Mouse (Mus musculus): ENCODE results near the gene Rsrc1. TPM values are rescaled to one million over a fixed set of nuclear protein-coding genes. Genes with fewer than 3 reads are reported as not detected.
"Not testable (repeated sequence)": the region's sequence is repeated elsewhere in the genome, so short reads cannot be mapped to it uniquely, and the experiment has no call there.

Gene Rsrc1
- polyA plus RNA-seq, 1 experiment from 2014 or later = 30.8 TPM

- H3K36me3 ChIP-seq (ENCODE audit: control insufficient read depth, insufficient read depth, low read length); H3K4me1 ChIP-seq (replicated peaks; ENCODE audit: control insufficient read depth, insufficient read depth, low read length); H3K4me3 ChIP-seq (ENCODE audit: low read length); H3K9me3 ChIP-seq (ENCODE audit: control insufficient read depth, low read length); ATAC-seq (ENCODE audit: low read depth); H3K27me3 ChIP-seq (ENCODE audit: control insufficient read depth, insufficient read depth, low read depth, low read length); H3K9ac ChIP-seq (ENCODE audit: low read length); H3K27ac ChIP-seq (ENCODE audit: low read length); H3K4me2 ChIP-seq (ENCODE audit: low read depth, low read length): not testable (repeated sequence)
These were observed 92.5 kb downstream of the Rsrc1 start for GRCm38 (mm10) chr3:67073653-67074052.

- H3K9me3 ChIP-seq (ENCODE audit: control insufficient read depth, low read length) = peaks cover 3% of the 10 kb centered on the region
- peaks cover 3% of the 10 kb centered on the region; the same call in 1 of the 2 replicates for H3K36me3 ChIP-seq (ENCODE audit: control insufficient read depth, insufficient read depth, low read length)
- 86% methylated on average over 2 of the region's 2 CpGs for WGBS
- H3K4me2 ChIP-seq (ENCODE audit: low read depth, low read length) = no peak overlapping the region
- no peak overlapping the region for H3K4me3 ChIP-seq (ENCODE audit: low read length)
- H3K9ac ChIP-seq (ENCODE audit: low read length) = no peak overlapping the region
- H3K27me3 ChIP-seq (ENCODE audit: control insufficient read depth, insufficient read depth, low read depth, low read length) = no peaks in the 10 kb centered on the region
- H3K27ac ChIP-seq (ENCODE audit: low read length) = no peak overlapping the region
- H3K4me1 ChIP-seq (replicated peaks; ENCODE audit: control insufficient read depth, insufficient read depth, low read length) = no peaks in the 10 kb centered on the region
- ATAC-seq (ENCODE audit: low read depth) = no peak
These were observed 94.3 kb downstream of the Rsrc1 start for GRCm38 (mm10) chr3:67075484-67075883.

DNA sequence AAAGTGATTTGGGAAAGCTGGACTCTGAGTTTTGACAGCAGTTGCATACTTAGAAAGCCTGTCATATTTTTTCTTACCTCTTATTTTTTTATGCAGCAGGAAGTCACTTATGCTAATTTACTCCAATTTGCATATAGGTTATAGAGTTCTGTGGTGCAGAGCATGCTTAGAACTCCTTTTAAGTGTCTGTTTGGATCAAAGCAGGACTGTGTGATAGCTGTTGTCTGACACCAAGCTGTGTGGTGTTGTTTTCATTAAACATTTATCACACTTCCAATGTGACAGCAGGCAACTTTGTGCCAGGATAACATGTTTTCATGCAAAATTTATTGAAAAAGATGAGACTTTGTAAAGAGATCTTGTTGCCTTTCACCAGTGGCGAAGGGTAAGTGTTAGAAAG, 103.6 kb downstream of the Rsrc1 start:
- H3K9me3 ChIP-seq (ENCODE audit: control insufficient read depth, low read length) = no peaks in the 10 kb centered on the region; the same call in 1 of the 2 replicates
- H3K4me1 ChIP-seq (replicated peaks; ENCODE audit: control insufficient read depth, insufficient read depth, low read length) = no peaks in the 10 kb centered on the region
- no peaks in the 10 kb centered on the region for H3K36me3 ChIP-seq (ENCODE audit: control insufficient read depth, insufficient read depth, low read length)
- no peaks in the 10 kb centered on the region for H3K27me3 ChIP-seq (ENCODE audit: control insufficient read depth, insufficient read depth, low read depth, low read length)
- H3K27ac ChIP-seq (ENCODE audit: low read length) = no peak overlapping the region
- H3K4me3 ChIP-seq (ENCODE audit: low read length) = no peak overlapping the region
- H3K4me2 ChIP-seq (ENCODE audit: low read depth, low read length) = no peak overlapping the region
- WGBS = 90% methylated on average over 1 of the region's 1 CpGs
- no peak overlapping the region for H3K9ac ChIP-seq (ENCODE audit: low read length)
- ATAC-seq (ENCODE audit: low read depth) = no peak

GRCm38 (mm10) chr3:67108428-67108827, 127.2 kb downstream of the Rsrc1 start:
- no peak overlapping the region for H3K4me2 ChIP-seq (ENCODE audit: low read depth, low read length)
- H3K9ac ChIP-seq (ENCODE audit: low read length) = no peak overlapping the region
- 92% methylated on average over 3 of the region's 3 CpGs for WGBS
- H3K4me1 ChIP-seq (replicated peaks; ENCODE audit: control insufficient read depth, insufficient read depth, low read length) = no peaks in the 10 kb centered on the region
- H3K9me3 ChIP-seq (ENCODE audit: control insufficient read depth, low read length) = no peaks in the 10 kb centered on the region
- H3K27me3 ChIP-seq (ENCODE audit: control insufficient read depth, insufficient read depth, low read depth, low read length) = no peaks in the 10 kb centered on the region
- H3K4me3 ChIP-seq (ENCODE audit: low read length) = no peak overlapping the region
- H3K27ac ChIP-seq (ENCODE audit: low read length) = no peak overlapping the region
- no peaks in the 10 kb centered on the region for H3K36me3 ChIP-seq (ENCODE audit: control insufficient read depth, insufficient read depth, low read length)
- no peak for ATAC-seq (ENCODE audit: low read depth)

- H3K4me3 ChIP-seq (ENCODE audit: low read length) = no peak overlapping the region
- H3K27me3 ChIP-seq (ENCODE audit: control insufficient read depth, insufficient read depth, low read depth, low read length) = no peaks in the 10 kb centered on the region
- no peak overlapping the region for H3K4me2 ChIP-seq (ENCODE audit: low read depth, low read length)
- no peak overlapping the region for H3K9ac ChIP-seq (ENCODE audit: low read length)
- H3K36me3 ChIP-seq (ENCODE audit: control insufficient read depth, insufficient read depth, low read length) = no peaks in the 10 kb centered on the region
- H3K27ac ChIP-seq (ENCODE audit: low read length) = no peak overlapping the region
- H3K9me3 ChIP-seq (ENCODE audit: control insufficient read depth, low read length) = no peaks in the 10 kb centered on the region
- H3K4me1 ChIP-seq (replicated peaks; ENCODE audit: control insufficient read depth, insufficient read depth, low read length) = no peaks in the 10 kb centered on the region
- WGBS = 63% methylated on average over 4 of the region's 4 CpGs
- no peak for ATAC-seq (ENCODE audit: low read depth)
These were observed 135.1 kb downstream of the Rsrc1 start for GRCm38 (mm10) chr3:67116317-67116716.

GRCm38 (mm10) chr3:67132521-67132920, 151.3 kb downstream of the Rsrc1 start:
- ATAC-seq (ENCODE audit: low read depth) = no peak
- Histone ChIP-seq H3K9me3 (ENCODE audit: control insufficient read depth, low read length) (peaks cover 4% of the 10 kb centered on the region; the same call in 1 of the 2 replicates), H3K4me1 (replicated peaks; ENCODE audit: control insufficient read depth, insufficient read depth, low read length) (no peaks in the 10 kb centered on the region), H3K27ac (ENCODE audit: low read length) (no peak overlapping the region), H3K36me3 (ENCODE audit: control insufficient read depth, insufficient read depth, low read length) (no peaks in the 10 kb centered on the region), H3K4me2 (ENCODE audit: low read depth, low read length) (no peak overlapping the region), H3K9ac (ENCODE audit: low read length) (no peak overlapping the region), H3K27me3 (ENCODE audit: control insufficient read depth, insufficient read depth, low read depth, low read length) (no peaks in the 10 kb centered on the region), H3K4me3 (ENCODE audit: low read length) (no peak overlapping the region)
- 65% methylated on average over 3 of the region's 3 CpGs for WGBS

- Histone ChIP-seq H3K27me3 (ENCODE audit: control insufficient read depth, insufficient read depth, low read depth, low read length) (no peaks in the 10 kb centered on the region), H3K4me2 (ENCODE audit: low read depth, low read length) (no peak overlapping the region), H3K9me3 (ENCODE audit: control insufficient read depth, low read length) (no peaks in the 10 kb centered on the region), H3K4me1 (replicated peaks; ENCODE audit: control insufficient read depth, insufficient read depth, low read length) (no peaks in the 10 kb centered on the region), H3K27ac (ENCODE audit: low read length) (no peak overlapping the region), H3K36me3 (ENCODE audit: control insufficient read depth, insufficient read depth, low read length) (no peaks in the 10 kb centered on the region), H3K4me3 (ENCODE audit: low read length) (no peak overlapping the region), H3K9ac (ENCODE audit: low read length) (no peak overlapping the region)
- no peak for ATAC-seq (ENCODE audit: low read depth)
- 86% methylated on average over 2 of the region's 2 CpGs for WGBS
These were observed 154.7 kb downstream of the Rsrc1 start for GRCm38 (mm10) chr3:67135749-67136375.

- Histone ChIP-seq H3K4me2 (ENCODE audit: low read depth, low read length) (no peak overlapping the region), H3K27me3 (ENCODE audit: control insufficient read depth, insufficient read depth, low read depth, low read length) (no peaks in the 10 kb centered on the region), H3K9me3 (ENCODE audit: control insufficient read depth, low read length) (no peaks in the 10 kb centered on the region), H3K9ac (ENCODE audit: low read length) (no peak overlapping the region), H3K4me1 (replicated peaks; ENCODE audit: control insufficient read depth, insufficient read depth, low read length) (no peaks in the 10 kb centered on the region), H3K36me3 (ENCODE audit: control insufficient read depth, insufficient read depth, low read length) (no peaks in the 10 kb centered on the region), H3K4me3 (ENCODE audit: low read length) (no peak overlapping the region), H3K27ac (ENCODE audit: low read length) (no peak overlapping the region)
- ATAC-seq (ENCODE audit: low read depth) = no peak
- WGBS = 78% methylated on average over 2 of the region's 2 CpGs
These were observed 163.8 kb downstream of the Rsrc1 start for GRCm38 (mm10) chr3:67144952-67145351.

DNA sequence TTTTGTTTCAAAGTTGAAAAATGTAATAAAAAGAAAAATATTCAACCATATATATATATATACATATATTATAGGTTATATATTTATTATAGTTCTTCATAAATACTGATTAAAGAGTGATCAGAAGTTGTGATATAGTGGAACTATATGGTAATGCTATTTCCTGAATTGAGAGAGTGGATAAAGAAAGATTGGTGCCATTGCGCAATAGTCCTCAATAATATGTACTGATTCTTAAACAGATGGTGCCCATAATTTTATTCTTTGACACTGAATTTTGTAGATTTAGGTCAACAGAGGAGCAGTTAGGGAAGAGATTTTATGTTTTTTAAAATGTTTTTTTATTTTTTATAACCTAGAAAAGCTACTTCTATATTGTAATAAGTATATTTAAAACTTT, 165.1 kb downstream of the Rsrc1 start:
- H3K9me3 ChIP-seq (ENCODE audit: control insufficient read depth, low read length) = no peaks in the 10 kb centered on the region
- H3K27ac ChIP-seq (ENCODE audit: low read length) = no peak overlapping the region
- H3K27me3 ChIP-seq (ENCODE audit: control insufficient read depth, insufficient read depth, low read depth, low read length) = no peaks in the 10 kb centered on the region
- 98% methylated on average over 1 of the region's 1 CpGs for WGBS
- no peak overlapping the region for H3K4me2 ChIP-seq (ENCODE audit: low read depth, low read length)
- H3K9ac ChIP-seq (ENCODE audit: low read length) = no peak overlapping the region
- H3K36me3 ChIP-seq (ENCODE audit: control insufficient read depth, insufficient read depth, low read length) = no peaks in the 10 kb centered on the region
- H3K4me1 ChIP-seq (replicated peaks; ENCODE audit: control insufficient read depth, insufficient read depth, low read length) = no peaks in the 10 kb centered on the region
- ATAC-seq (ENCODE audit: low read depth) = no peak
- no peak overlapping the region for H3K4me3 ChIP-seq (ENCODE audit: low read length)

DNA sequence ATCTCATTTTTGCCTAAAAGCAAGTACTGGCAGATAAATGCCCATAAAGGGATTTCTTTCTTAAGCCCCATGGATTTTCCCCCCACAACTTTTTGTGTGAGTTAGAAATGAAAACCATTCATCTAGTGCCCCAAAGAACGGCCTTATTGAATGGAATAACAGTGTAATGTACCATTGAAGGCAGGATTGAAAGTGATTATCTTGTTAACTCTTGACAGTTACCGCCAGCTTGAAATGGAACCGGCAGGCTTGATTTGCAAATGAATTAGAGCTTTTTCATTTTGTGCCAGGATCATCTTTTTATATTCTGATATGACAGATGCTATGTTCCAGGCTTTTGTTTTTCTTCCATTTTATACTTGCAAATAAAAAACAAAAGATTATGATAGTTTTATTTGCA, 166.1 kb downstream of the Rsrc1 start:
- H3K4me1 ChIP-seq (replicated peaks; ENCODE audit: control insufficient read depth, insufficient read depth, low read length) = no peaks in the 10 kb centered on the region
- no peak for ATAC-seq (ENCODE audit: low read depth)
- H3K9me3 ChIP-seq (ENCODE audit: control insufficient read depth, low read length) = no peaks in the 10 kb centered on the region
- no peak overlapping the region for H3K4me2 ChIP-seq (ENCODE audit: low read depth, low read length)
- H3K27ac ChIP-seq (ENCODE audit: low read length) = no peak overlapping the region
- H3K36me3 ChIP-seq (ENCODE audit: control insufficient read depth, insufficient read depth, low read length) = no peaks in the 10 kb centered on the region
- H3K4me3 ChIP-seq (ENCODE audit: low read length) = no peak overlapping the region
- H3K27me3 ChIP-seq (ENCODE audit: control insufficient read depth, insufficient read depth, low read depth, low read length) = no peaks in the 10 kb centered on the region
- no peak overlapping the region for H3K9ac ChIP-seq (ENCODE audit: low read length)
- 84% methylated on average over 3 of the region's 3 CpGs for WGBS

Measured in lung, embryonic 16.5 days (tissue).